Mouse (Mus musculus): ENCODE measurements at regions not wholly inside any gene's neighbourhood (a gene's known extent, or its start where the extent isn't known, plus 50 kb on each side); places are given as distances from the start of the nearest gene placed in this dataset.
A peak's percentile ranks its signal among the peaks of the same experiment; 100 is the strongest.

DNA sequence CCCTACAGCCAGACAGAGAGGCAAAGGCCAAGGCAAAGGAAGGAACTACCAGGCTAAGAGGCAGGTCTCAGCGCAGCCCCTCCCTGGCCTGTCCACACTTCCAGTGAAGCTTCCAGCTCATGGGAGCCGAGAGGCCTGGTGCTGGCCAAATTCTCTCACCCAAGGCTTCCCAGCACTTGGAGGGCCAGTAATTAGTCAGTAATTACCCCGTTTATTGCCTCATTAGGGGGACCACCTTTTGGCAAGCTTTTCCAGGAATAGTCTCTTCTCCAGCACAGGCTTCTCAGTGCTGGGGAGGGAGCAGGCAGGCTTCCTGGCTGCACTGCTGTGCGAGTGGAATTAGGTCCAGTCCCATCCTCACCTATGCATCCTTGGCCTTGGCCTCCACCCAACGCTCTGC lies 252.8 kb upstream of the Nxpe4 start:
- DNase-seq (ENCODE audit: low spot score in 2 of 2) = no peak

DNA sequence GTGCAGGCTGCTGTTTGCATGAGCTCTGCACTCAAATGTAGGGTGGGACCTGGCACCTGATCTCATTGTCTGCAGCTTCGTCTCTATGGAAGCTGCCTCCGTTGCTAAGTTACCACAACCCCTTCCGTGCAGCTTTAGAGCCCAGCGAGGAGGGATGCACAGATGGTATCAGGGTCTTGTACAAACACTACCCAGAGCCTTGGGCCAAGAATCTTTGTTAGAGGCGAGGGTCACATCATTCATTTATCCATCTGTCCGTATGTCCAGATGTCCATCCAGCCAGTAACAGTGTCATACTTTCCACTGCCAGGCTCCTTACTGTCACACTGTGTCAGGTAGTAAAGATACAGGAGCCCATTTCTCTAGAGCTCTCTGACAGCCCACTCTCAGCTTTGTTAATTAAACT lies 251.3 kb upstream of the Nxpe4 start:
- peak; percentile 67 to 72 for DNase-seq (ENCODE audit: low spot score in 2 of 2)

DNA sequence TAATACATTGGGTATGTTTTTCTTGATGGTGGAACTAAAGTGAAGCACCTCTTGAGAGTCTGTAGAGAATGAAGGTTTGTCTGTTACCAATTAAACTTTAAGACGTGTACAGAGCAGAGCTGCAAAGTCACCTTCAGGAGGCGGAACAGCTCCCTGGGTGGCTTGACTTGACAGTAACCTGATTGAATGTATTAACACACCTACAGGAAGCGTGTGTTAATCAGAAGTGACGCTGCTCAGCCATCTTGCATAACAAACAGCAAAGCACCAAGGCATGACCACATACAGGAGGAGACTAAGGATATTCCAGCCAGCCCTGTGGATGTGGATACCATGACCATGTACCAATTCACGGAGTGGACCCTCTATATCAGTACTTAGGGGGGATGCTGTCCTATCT lies 249.0 kb upstream of the Nxpe4 start:
- DNase-seq (ENCODE audit: low spot score in 2 of 2) = no peak

DNA sequence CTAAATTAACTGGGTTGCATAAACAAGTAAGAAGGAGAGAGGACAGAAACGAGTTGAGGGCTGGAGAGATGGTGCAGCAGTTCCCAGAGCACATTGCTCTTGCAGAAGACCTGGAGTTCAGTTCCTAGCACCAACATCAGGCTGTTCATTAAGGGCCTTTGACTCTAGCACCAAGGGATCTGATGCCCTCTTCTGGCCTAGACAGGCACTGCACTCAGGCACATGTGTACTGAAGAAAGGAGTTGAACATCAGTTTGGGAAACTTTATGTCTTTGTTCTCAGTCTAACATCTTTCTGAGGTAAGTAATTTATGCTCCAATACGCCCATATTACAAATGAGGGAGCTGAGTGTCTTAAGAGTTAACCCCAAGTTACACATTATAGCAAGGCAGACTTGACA lies 226.5 kb upstream of the Nxpe4 start:
- DNase-seq (ENCODE audit: low spot score in 2 of 2) = no peak

DNA sequence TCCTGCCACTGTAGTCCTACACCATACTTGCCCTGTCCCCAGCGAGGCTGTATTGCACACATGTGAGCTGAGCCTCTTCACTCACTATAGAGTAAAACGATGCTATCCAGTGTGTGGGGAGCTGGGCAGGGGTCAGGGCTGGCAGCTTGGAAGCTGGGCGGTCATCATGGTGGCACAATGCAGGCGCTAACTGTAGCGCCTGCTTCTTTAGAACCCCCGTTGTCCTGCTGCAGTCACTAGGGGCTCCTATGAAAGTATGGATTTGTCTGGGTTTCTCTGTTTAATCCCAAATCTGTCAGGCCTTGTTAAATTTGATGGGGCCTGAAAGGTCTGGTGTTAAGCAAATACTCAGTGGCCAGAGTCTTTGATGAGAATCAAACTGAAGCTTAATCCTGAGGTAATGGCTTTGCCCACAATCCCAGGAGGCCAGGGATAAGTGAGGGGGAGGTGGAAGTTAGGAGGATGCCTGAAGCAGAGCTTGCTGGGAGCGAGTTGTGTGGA lies 225.8 kb upstream of the Nxpe4 start:
- DNase-seq (ENCODE audit: low spot score in 2 of 2) = no peak

DNA sequence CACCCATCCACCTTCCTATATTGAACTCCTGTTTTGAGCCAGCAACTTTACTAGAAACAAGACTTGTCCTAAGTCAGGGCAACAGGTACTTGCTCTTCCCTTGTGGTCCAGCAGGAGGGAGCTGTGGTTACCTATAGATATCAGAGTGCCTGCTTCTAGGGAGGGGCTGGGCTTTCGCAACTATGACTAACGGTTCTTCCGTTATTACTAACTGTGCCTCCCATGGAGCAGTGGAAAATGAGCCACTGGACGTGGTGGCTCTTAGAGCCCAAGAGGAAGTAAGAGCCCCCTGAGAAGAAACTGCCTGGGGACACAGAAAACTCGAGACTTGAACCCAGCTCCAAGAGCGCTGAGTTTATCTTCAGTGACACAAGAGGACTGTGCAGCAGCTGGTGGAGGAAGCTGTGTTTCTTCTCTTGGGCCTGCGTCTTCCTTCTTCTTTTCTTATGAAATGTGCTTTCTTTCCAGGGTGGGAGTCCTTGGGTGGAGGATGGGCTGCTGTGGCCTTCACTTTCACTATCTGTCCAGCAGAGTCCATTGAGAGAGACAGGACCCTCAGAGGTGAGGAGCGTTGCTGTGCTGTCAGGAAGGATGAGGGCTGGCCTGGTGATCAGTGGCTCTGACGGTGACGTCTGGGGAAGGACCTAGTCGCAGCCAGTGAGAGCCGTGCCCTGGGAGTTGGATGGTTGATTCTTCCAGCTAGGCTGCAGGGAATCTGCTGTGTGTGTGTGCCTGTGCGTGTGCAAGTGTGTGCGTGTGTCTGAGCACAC lies 222.7 kb upstream of the Nxpe4 start:
- DNase-seq (ENCODE audit: low spot score in 2 of 2) = no peak

DNA sequence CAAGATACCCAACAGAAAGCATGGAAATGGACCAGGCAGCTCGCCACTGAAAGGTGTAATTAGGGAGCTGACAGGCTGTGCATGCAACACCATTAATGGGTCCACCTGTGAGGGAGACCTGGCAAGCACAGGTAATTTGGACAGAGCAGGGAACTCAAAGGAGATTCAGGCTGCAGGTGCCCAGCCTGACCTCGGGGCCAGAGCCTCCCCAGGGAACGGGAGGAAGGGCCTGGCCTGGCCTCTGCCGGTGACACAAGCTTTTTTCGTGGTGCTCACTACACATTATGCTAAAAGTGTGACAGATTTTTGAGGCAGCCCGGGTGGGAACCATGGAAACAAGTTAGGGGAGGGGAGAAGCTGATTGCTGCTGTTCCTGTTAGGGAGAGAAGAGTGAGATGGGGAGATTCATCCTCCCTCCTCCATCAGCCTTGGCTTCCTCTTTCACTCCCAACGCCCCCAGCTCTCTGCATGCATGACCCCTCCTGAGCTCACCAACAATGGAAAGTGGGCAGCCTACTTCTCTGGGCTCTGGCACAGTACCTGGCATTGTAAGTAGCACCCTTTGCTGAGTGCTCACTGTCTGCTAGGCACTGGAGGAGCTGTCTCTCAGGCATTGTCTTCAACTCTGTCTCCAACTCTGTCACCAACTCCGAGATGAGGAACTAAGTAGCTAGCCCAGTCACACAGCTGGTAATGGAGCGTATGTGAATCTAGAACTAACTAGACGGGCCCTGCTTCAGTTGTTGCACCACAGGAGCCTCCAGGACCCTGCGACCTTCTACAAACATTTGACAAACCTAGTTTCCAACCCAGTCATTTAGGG lies 218.9 kb upstream of the Nxpe4 start:
- DNase-seq (ENCODE audit: low spot score in 2 of 2) = peak; percentile 68 to 73

DNA sequence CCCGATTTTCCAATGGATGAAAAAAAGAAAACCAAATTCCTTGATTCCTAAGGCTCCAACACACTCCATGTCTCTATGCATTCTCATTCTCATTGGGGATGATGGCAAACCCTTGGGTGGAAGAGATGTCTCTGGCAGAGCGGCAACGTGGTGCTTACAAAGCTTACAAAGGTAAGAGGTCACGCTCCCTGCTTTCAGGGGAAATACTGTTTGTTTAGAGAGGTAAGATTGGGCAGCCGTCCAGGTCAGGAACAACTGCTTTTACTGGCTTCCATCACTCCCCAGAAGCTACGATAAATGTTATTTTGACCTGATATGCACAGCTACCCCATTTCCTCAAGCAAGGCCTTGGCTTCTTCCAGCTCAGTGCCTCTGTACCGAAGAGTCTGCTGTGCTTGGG lies 215.6 kb upstream of the Nxpe4 start:
- no peak for DNase-seq (ENCODE audit: low spot score in 2 of 2)

DNA sequence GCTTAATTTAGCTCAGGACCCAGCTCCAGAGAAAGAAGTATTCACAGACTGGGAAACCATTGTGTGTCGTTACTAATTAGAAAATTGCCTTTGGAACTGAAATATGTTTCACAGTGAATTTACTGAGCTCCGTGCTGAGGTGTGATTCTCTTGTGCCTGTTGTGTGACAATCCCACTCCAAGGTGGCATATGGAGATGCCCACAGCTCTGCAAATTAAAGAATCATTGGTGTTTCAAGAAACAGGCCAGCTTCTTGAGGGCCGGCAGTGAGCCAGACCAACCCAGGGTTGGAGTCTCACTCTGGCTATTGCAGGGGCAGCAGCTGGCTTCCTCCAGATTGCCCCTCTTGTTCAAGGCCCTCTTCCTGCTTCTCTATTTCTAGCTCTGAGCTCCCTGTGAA lies 203.9 kb upstream of the Nxpe4 start:
- DNase-seq (ENCODE audit: low spot score in 2 of 2) = peak in 1 of 2 experiments; percentile 18

DNA sequence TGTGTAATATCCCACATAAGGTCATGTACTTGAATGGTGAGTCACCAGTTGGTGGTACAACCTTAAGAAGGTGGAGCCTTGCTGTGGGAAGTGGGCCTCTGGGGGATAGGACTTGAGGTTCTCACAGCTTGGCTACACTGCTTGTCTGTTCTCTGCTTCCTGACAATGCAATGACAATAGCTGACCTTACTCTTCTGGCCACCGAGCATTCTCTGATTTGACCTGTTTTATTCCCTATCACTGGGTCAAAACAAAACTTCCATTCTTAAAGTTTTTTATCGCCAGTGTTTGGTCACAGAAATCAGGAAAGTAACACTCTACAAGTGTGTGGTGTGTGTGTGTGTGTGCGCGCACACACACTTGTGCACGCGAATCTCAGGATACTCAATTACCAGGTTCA lies 203.0 kb upstream of the Nxpe4 start:
- DNase-seq (ENCODE audit: low spot score in 2 of 2) = no peak

DNA sequence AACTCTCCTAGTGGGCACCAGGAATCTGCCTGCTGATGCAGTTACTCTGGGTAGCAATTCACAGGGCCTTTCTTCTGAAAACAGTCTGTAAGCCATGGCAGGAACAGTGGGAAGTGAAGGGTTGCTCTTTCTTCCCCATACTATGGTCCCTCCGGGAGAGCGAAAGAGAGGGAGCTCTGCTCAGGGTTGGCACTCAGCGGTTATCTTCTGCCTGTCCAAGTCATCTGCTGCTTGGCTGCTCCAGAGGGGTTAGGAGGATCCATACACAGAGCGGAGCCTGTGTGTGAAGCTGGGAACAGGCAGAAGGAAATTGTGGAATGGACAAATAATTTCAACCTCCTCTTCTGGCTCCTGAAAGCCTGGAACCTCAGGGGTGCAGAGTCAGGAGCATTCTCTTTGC lies 200.6 kb upstream of the Nxpe4 start:
- no peak for DNase-seq (ENCODE audit: low spot score in 2 of 2)

DNA sequence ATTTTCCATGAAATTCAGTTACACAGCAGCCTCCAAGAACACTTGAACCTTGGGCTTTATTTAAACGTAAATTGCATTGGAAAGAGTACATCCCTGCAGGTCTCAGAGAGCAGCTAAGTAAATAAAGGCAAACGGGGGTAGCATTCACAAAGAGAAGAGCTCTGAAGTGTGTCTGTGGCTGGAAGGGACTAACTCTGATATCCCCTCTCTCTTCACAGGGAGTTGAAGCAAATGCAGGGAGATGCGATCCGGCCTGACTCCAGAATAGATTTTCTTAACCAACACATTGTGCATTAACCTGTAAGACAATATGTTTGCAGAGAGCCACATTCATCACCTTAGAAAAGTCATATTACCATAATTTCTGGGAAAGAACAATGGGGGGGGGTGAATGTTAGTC lies 199.7 kb upstream of the Nxpe4 start:
- no peak for DNase-seq (ENCODE audit: low spot score in 2 of 2)

DNA sequence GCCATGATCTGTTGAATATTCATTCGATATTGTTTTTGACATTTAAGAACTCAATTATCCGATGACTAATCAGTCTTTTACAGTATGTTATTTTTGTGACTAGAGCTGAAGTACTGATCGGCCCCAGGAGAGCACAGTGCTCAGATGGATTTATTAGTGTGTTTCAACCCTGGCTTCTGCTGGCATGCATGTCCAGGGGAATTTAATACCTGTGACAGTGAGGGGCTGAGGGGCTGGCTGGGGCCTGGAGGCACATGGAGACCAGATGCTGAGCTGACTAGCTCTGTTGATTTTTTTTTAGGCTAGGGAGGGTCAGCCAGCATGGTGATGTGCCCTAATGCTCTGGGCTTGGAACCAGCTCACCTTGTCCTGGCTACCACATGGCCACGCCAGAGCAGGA lies 199.2 kb upstream of the Nxpe4 start:
- DNase-seq (ENCODE audit: low spot score in 2 of 2) = no peak

DNA sequence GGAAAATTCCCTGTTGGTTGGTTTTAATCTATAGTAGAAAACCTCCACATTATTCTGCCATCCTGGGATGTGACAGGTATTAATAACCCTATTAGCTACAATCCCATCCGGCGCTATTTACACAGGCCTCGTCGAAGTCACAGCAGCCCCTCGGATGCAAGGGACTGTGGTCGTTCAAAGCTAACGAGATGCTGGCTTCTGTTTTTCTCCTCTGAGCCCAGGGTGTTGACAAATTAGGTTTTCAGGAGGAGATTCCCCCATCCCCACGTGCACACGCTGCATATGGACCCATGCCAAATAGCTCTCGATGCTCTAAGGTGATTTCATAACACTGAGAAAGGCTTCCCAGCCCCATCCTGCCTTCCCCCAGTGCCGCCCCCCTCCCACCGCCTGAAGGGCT lies 188.7 kb upstream of the Nxpe4 start:
- no peak for DNase-seq (ENCODE audit: low spot score in 2 of 2)

DNA sequence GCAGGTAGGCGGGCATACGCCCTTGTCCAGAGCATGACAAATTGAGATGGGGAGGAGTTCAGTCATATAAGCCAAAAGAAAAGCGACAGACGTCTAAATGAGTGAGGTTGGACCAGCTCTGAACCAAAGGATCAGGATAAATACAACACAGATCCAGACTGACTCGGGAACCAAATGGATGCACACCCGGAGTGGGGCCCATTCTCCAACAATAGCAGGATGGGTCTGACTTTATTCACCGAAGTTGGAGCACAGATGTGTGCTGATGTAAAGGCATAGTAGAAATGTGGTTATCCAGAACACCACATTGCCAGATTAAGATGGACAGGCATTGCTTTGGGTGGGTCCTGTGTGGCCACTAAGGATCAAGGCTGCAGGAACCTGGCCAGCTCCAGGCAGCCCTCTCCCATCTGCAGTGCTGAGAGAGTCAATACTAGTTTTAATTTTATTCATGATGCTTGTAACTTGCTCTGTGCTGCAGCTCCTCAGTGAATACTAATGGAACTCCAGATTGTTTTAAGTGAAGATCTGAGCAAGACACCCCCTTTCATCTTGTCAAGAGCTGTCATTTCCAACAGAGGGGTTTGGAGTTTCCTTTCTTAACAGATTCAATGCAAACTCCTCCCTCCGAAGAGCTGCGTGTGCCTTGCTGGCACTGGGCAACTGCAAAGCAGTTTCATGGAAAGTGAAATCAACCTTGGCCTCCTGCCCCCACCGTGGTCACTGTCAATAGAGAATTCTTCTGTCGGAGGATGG lies 176.3 kb upstream of the Nxpe4 start:
- no peak for DNase-seq (ENCODE audit: low spot score in 2 of 2)

DNA sequence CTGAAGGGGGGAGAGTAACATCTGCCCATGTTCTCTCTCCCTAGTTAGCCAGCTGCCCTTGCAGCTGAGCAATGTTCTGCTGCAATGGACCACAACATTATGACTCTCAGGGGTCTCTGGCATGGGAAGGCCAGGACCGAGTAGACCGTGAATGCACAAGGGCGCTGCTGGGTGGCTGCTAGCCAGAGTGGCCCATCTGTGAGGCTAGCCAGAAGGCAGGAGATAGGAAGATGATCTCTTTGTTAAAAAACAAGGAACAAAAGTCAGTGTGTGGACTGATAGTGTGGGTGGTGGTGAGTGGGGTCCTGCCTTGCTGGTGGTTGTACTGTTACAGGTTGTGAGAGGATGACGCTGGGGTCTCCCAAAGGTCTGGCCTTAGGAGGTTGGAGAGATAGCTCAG lies 174.6 kb upstream of the Nxpe4 start:
- DNase-seq (ENCODE audit: low spot score in 2 of 2) = no peak

DNA sequence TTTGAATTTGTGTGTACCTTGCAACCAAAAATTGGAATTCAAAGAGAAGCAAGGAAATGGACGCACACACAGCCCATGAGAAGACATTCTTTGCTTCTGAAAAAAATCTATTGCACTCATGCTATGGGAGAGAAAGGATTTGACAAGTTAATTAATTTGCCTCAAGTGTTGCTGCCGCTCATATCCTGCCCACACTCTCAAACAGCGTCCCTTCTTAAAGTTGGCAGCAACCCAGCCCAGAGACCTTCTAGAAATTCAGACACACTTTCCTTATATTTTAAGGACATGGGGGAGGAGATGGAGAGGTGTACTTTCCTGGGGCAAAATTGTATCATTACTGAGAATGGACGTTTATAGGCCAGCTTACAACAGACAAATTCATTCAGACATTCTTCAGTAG lies 167.2 kb upstream of the Nxpe4 start:
- DNase-seq (ENCODE audit: low spot score in 2 of 2) = no peak

DNA sequence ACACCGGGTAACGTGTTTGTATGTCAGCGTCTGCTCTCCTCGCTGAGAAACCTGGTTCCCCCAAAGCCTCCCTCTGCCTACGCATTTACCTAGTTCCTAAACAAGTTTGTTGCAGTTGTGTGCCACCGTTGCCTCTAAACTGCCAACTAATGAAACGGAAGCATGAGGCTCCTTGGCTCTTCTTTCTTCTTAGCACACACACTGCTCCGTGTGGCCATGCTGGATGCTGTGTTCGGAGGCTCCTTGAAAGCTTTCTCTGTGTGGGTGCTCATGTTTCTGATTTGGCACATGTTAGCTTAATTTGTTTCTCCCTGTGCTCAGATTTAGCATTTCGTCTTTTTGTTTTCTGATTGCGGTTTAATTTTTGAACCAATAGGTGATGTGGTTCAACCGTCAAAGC lies 162.2 kb upstream of the Nxpe4 start:
- peak in 1 of 2 experiments; percentile 24 for DNase-seq (ENCODE audit: low spot score in 2 of 2)

DNA sequence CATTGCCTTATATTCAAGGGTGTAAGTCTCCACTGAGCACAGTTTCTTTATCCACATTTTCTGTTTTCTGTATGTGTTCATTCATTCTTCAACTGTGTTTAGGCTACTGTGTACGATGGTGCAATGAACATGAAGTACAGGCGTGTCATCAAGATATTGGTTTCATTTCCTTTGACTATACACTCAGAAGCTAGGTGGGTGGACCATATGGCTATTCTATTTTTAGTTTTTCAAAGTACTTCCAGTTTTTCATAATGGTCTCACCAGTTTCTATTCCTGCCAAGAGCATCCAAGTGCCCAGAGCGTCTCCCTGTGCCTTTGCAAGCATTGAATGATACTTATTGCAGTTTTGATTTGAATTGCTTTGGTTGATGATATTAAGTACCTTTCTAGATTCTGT lies 132.8 kb upstream of the Nxpe4 start:
- DNase-seq (ENCODE audit: low spot score in 2 of 2) = no peak

DNA sequence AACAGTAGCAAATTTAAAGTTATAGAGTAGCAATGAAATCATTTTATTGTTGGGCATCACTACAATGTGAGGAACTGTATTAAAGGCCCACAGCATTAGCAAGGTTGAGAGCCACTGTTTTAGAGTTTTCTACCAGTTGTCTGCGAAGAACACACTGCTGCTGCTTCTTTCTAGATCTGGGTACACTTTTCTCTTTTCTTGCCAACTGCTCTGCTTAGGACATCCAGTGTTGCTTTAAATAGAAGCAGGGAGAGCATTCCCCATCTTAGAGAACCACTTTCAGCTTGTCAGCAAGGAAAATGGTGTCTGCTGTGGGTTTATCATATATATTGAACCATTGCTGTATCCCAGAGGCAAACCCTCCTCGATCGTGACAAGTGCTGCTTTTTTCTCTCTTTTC lies 131.0 kb upstream of the Nxpe4 start:
- no peak for DNase-seq (ENCODE audit: low spot score in 2 of 2)

DNA sequence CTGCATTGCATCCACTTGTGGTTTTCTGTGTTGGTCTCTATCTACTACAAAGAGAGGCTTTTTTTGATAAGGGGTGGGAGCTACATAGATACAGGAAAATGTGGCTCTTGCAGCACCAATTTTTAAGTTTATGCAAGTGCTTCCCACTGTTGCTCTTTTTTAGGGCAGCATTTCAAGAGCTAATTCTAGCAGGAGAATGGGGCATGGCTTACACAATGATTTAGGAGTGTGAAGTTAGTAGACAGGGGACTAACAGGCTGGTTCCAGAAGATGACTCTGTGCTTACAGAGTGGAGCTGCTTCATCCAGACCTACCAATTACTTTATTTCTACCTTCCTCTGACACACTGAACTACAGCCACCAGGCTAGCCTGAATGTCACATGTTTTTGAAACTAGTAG lies 125.9 kb upstream of the Nxpe4 start:
- DNase-seq (ENCODE audit: low spot score in 2 of 2) = no peak

DNA sequence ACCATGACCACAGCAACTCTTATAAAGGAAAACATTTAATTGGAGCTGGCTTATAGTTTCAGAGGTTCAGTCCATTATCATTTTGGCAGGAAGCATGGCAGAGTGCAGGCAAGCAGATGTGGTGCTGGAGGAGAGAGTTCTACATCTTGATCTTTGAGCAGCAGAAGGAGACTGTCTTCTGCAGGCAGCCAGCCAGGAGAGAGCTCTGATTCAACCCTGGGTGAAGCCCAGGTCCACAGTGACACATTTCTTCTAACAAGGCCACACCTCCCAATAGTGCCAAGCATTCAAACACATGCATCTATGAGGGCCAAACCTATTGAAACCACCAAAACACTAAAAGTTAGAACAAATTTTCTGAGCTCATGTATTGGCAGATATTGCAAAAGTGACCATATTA lies 117.0 kb upstream of the Nxpe4 start:
- no peak for DNase-seq (ENCODE audit: low spot score in 2 of 2)
